Mouse (Mus musculus) stomach, postnatal 0 days (tissue): ENCODE data around the gene Raly. TPM values are rescaled to one million over a fixed set of nuclear protein-coding genes. Genes with fewer than 3 reads are reported as not detected.
A peak's percentile ranks its signal among the peaks of the same experiment; 100 is the strongest.

Source experiments
- ATAC-seq: fragments of 200-750 bp; cut with Nextera tagmentation; 2 replicates; pipeline ENCODE4 v1.8.0; 2017; ENCODE audit not compliant: low FRiP score, low TSS enrichment
- DNase-seq: peaks from one replicate; pipeline ENCODE4 v3.0.0-alpha.2; 2016; ENCODE audit warnings: low spot score
- H3K27ac ChIP-seq: fragments of 300-500 bp; sonication (generic); replicated peaks from 2 replicates; pipeline ENCODE4 v1.5.1; 2014; ENCODE audit warnings: mild to moderate bottlenecking, control low read depth
- H3K27me3 ChIP-seq: fragments of 300-500 bp; sonication (generic); 2 replicates; pipeline ENCODE4 v1.6.1; 2014; ENCODE audit warnings: low read length; ENCODE audit not compliant: control insufficient read depth, insufficient read depth
- H3K36me3 ChIP-seq: fragments of 300-500 bp; sonication (generic); 2 replicates; pipeline ENCODE4 v1.6.1; 2014; ENCODE audit warnings: low read length, mixed read lengths; ENCODE audit not compliant: control insufficient read depth, insufficient read depth
- H3K4me1 ChIP-seq: fragments of 300-500 bp; sonication (generic); replicated peaks from 2 replicates; pipeline ENCODE4 v1.6.1; 2014; ENCODE audit warnings: antibody characterized with exemption; ENCODE audit not compliant: control insufficient read depth, insufficient read depth
- H3K4me2 ChIP-seq: fragments of 300-500 bp; sonication (generic); replicated peaks from 2 replicates; pipeline ENCODE4 v1.6.1; 2014; ENCODE audit warnings: low read depth, mild to moderate bottlenecking, control low read depth, moderate library complexity
- H3K4me3 ChIP-seq: fragments of 300-500 bp; sonication (generic); 2 replicates; pipeline ENCODE4 v1.5.1; 2014; ENCODE audit warnings: low read depth, low read length, control low read depth
- H3K9ac ChIP-seq: fragments of 300-500 bp; sonication (generic); 2 replicates; pipeline ENCODE4 v1.6.1; 2014; ENCODE audit warnings: mild to moderate bottlenecking, low read length, control low read depth, mixed read lengths
- H3K9me3 ChIP-seq: fragments of 300-500 bp; sonication (generic); 2 replicates; pipeline ENCODE4 v1.6.1; 2016; ENCODE audit warnings: low read length; ENCODE audit not compliant: control insufficient read depth
- CTCF ChIP-seq: IDR thresholded peaks from 2 replicates; pipeline ENCODE4 v1.5.1; 2016; ENCODE audit warnings: antibody characterized with exemption, low read depth, mild to moderate bottlenecking, moderate library complexity
- EP300 ChIP-seq: optimal IDR thresholded peaks from 2 replicates; pipeline ENCODE3; 2016; ENCODE audit warnings: antibody characterized with exemption
- WGBS: fragments of 180-500 bp; shearing (Covaris S2); extraction: QIAGEN DNeasy Blood & Tissue Kit; methylation state at CpG from one replicate; pipeline ENCODE4 v1.1.7; 2014; 5-methylcytosine and 5-hydroxymethylcytosine counted together
- polyA plus RNA-seq: library from polyadenylated mRNA; unstranded; fragments of >200 nt; fragmentation: Nextera tagmentation; extraction: Ambion mirVana; gene quantifications from 2 replicates; pipeline ENCODE4 v1.2.1, GENCODE M21; 2015

Gene Raly
- polyA plus RNA-seq, 1 experiment from 2014 or later: 18.7 TPM

DNA sequence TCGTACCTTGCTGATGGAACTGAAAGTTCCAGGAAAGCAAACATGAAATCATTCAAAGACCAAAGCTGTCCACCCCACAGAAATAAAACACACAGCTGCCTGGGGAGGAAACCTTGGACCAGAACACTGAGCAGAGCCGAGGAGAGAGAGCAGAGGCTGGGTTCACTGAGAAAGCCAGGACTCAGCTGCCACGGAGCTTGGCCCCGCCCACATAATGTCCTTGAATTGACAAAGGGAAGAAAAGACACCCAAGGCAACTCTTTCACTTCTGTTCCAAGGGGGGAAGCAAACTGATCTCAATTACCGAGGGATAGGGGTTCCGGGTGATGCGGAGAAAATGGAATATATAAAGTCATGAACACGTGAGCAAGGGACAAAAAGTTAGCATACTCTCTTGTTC is 39.0 kb upstream of the Raly start:
- TF ChIP-seq EP300 (no peak), CTCF (no peak)
- DNase-seq: no peak
- H3K27me3 ChIP-seq: no peaks in the 10 kb centered on the region
- H3K4me3 ChIP-seq: no peak overlapping the region
- WGBS: 48% methylated on average over 8 of the region's 8 CpGs
- no peaks in the 10 kb centered on the region for H3K36me3 ChIP-seq
- no peak for ATAC-seq
- no peak overlapping the region; the same call in 1 of the 2 replicates for H3K4me2 ChIP-seq
- no peaks in the 10 kb centered on the region for H3K4me1 ChIP-seq
- no peak overlapping the region for H3K27ac ChIP-seq
- no peaks in the 10 kb centered on the region for H3K9me3 ChIP-seq
- no peak overlapping the region for H3K9ac ChIP-seq

DNA sequence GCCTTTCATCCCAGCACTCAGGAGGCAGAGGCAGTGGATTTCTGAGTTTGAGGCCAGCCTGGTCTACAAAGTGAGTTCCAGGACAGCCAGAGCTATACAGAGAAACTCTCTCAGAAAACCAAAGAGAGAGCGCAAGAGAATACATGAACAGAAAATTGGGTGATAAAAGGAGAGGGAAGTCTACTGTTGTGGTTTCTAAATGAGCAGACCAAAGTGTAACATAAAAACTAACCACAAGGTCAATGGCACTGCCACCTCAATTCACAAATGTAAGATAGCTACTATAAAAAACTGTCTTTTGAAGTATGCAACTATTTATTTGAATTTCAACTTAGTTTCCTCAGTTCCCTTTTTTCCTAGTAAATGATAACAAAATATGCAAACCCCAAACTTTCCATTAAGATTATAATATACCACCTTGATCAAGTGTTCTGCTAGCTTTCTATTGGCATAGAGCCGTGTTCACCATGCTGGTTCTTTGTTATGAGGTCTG is 36.8 kb upstream of the Raly start:
- no peak for TF ChIP-seq EP300
- TF ChIP-seq CTCF: no peak
- DNase-seq (no peak), ATAC-seq (no peak)
- Histone ChIP-seq H3K36me3 (no peaks in the 10 kb centered on the region), H3K27ac (no peak overlapping the region), H3K4me1 (no peaks in the 10 kb centered on the region), H3K9me3 (no peaks in the 10 kb centered on the region), H3K27me3 (no peaks in the 10 kb centered on the region), H3K4me2 (no peak overlapping the region), H3K4me3 (no peak overlapping the region), H3K9ac (no peak overlapping the region)
- 83% methylated on average over 2 of the region's 2 CpGs for WGBS

DNA sequence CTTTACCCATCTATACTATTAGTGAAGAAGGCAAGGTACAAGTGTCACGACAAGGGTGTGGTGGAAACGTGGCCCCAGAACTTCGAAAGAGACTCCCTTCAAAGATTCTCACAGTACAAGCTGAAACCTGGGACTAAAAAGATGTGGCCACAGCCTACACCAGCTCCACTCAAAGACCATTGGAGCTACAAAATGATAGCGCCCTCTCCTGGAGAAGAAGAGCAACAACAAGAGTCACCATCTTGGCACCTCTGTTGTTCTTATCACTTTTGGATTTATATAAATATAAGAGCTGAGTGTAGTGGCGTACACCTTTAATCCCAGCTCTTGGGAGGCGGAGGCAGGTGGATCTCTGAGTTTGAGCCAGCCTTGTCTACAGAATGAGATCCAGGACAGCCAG is 35.1 kb upstream of the Raly start:
- ATAC-seq (no peak), DNase-seq (no peak)
- no peaks in the 10 kb centered on the region for H3K27me3 ChIP-seq
- no peak overlapping the region for H3K4me2 ChIP-seq
- no peak overlapping the region for H3K9ac ChIP-seq
- H3K4me1 ChIP-seq: no peaks in the 10 kb centered on the region
- peak; percentile 63 for TF ChIP-seq CTCF
- no peak for TF ChIP-seq EP300
- no peak overlapping the region for H3K27ac ChIP-seq
- H3K36me3 ChIP-seq: no peaks in the 10 kb centered on the region
- H3K4me3 ChIP-seq: no peak overlapping the region
- WGBS: 70% methylated on average over 6 of the region's 6 CpGs
- H3K9me3 ChIP-seq: no peaks in the 10 kb centered on the region

DNA sequence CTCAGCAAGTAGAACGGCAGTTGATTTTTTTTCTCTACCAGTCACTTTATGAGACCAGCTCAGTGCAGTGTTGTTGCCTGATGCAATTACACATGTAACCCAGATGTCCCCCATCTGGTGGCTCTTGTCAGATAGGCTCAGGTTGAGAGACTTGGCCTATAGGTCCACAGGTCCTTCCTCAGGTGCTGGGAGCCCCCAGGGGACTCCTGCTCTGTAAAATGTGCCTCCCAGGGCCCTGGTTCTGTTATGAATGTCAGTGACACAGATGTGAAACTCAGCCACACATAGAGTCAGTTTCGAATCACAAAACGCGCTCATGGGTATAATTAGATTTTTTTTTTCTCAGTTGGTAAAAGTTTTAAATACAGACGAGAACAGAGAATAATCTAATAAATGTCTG is 33.2 kb upstream of the Raly start:
- no peaks in the 10 kb centered on the region for H3K27me3 ChIP-seq
- H3K4me2 ChIP-seq: no peak overlapping the region
- TF ChIP-seq EP300 (no peak), CTCF (no peak)
- no peaks in the 10 kb centered on the region for H3K4me1 ChIP-seq
- H3K36me3 ChIP-seq: no peaks in the 10 kb centered on the region
- H3K9ac ChIP-seq: no peak overlapping the region
- H3K27ac ChIP-seq: no peak overlapping the region
- WGBS: 76% methylated on average over 5 of the region's 5 CpGs
- ATAC-seq: no peak
- no peak overlapping the region for H3K4me3 ChIP-seq
- no peak for DNase-seq
- no peaks in the 10 kb centered on the region for H3K9me3 ChIP-seq

DNA sequence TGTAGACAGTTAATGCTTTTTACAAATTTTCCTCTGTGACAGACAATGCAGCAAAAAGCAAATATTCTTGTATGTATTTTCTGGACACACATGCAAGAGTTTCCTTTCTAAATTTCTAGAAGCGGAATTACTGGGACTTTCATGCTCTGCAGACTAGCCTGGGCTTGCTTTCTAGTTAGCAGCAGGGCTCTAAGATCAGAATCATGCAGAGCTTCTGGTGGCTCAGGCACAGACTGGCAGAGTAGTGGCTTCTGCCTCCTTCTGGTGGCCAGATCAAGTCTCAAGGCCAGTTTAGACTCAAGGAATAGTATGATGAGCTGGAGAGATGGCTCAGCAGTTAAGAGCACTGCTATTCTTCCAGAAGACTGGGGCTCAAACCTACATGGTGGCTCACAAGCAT is 32.4 kb upstream of the Raly start:
- Histone ChIP-seq H3K27me3 (no peaks in the 10 kb centered on the region), H3K27ac (no peak overlapping the region), H3K9me3 (no peaks in the 10 kb centered on the region), H3K4me1 (no peaks in the 10 kb centered on the region), H3K36me3 (no peaks in the 10 kb centered on the region), H3K4me3 (no peak overlapping the region), H3K9ac (no peak overlapping the region), H3K4me2 (no peak overlapping the region)
- no peak for ATAC-seq
- TF ChIP-seq EP300: no peak
- TF ChIP-seq CTCF: no peak
- DNase-seq: no peak
- WGBS: 56% methylated on average over 1 of the region's 1 CpGs

DNA sequence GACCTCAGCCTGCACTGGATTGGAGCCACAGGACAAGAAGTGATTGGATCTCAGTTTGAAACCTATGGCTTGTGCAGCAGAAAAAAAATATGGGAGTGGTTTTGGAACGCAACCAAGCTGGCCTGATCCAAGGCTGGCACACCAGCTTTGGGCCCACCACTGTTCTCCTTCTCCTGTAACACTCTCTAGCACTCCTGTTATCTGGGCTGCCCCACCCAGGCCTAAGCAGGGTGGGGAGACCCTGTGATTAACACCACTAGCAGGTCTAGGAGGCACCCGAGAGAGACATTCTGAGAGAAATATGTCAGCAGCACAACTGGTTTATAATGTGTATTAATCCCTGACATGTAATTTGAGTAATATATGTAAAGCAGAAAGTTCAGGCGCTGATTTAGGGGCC is 27.7 kb upstream of the Raly start:
- H3K27ac ChIP-seq: no peak overlapping the region
- WGBS: 36% methylated on average over 3 of the region's 3 CpGs
- TF ChIP-seq CTCF (no peak), EP300 (no peak)

More for the DNA sequence above, 27.7 kb upstream of the Raly start:
- no peak overlapping the region for H3K4me3 ChIP-seq
- H3K9me3 ChIP-seq: no peaks in the 10 kb centered on the region
- H3K9ac ChIP-seq: no peak overlapping the region
- DNase-seq (no peak), ATAC-seq (no peak)
- H3K4me1 ChIP-seq: no peaks in the 10 kb centered on the region; the same call in 1 of the 2 replicates
- H3K36me3 ChIP-seq: no peaks in the 10 kb centered on the region
- H3K4me2 ChIP-seq: no peak overlapping the region
- H3K27me3 ChIP-seq: no peaks in the 10 kb centered on the region
